Mouse (Mus musculus) E14TG2a.4 (cell line): Measurements from ENCODE around the gene Dhx34.
A peak's percentile ranks its signal among the peaks of the same experiment; 100 is the strongest.

ENCODE experiments used
- H3K27me3 ChIP-seq: 2 replicates; pipeline ENCODE4 v1.6.1; 2014; ENCODE audit warnings: low read length, control low read depth; ENCODE audit not compliant: insufficient read depth
- H3K36me3 ChIP-seq: 2 replicates; pipeline ENCODE4 v1.6.1; 2014; ENCODE audit warnings: low read length, control low read depth; ENCODE audit not compliant: insufficient read depth
- H3K4me1 ChIP-seq: replicated peaks from 2 replicates; pipeline ENCODE4 v1.6.1; 2014; ENCODE audit warnings: low read depth, low read length, control low read depth
- H3K4me3 ChIP-seq: replicated peaks from 2 replicates; pipeline ENCODE4 v1.5.1; 2014; ENCODE audit warnings: mild to moderate bottlenecking, low read length
- H3K9me3 ChIP-seq: 2 replicates; pipeline ENCODE4 v1.6.1; 2014; ENCODE audit warnings: low read length, control low read depth
- CTCF ChIP-seq: conservative IDR thresholded peaks from 2 replicates; pipeline ENCODE4 v1.5.1; 2014; ENCODE audit warnings: low read length
- NANOG ChIP-seq: IDR thresholded peaks from 2 replicates; pipeline ENCODE4 v1.6.1; 2014; ENCODE audit warnings: borderline replicate concordance, low read length, mixed read lengths
- POU5F1 ChIP-seq: IDR thresholded peaks from 2 replicates; pipeline ENCODE4 v1.6.1; 2014; ENCODE audit warnings: low read length, borderline replicate concordance

Dhx34 gene

GRCm38 (mm10) chr7:16240281-16240977, 18.6 kb upstream of the Dhx34 start:
- no peak overlapping the region for H3K4me3 ChIP-seq
- TF ChIP-seq POU5F1: no peak
- peaks cover 26% of the 10 kb centered on the region for H3K4me1 ChIP-seq
- peaks cover 9% of the 10 kb centered on the region for H3K27me3 ChIP-seq
- H3K9me3 ChIP-seq: no peaks in the 10 kb centered on the region
- H3K36me3 ChIP-seq: no peaks in the 10 kb centered on the region

GRCm38 (mm10) chr7:16239554-16239997, 17.7 kb upstream of the Dhx34 start:
- H3K4me3 ChIP-seq: no peak overlapping the region
- H3K9me3 ChIP-seq: no peaks in the 10 kb centered on the region
- peaks cover 9% of the 10 kb centered on the region for H3K27me3 ChIP-seq
- no peaks in the 10 kb centered on the region for H3K36me3 ChIP-seq
- TF ChIP-seq POU5F1 (no peak), NANOG (no peak), CTCF (no peak)
- peaks cover 26% of the 10 kb centered on the region for H3K4me1 ChIP-seq

- H3K4me3 ChIP-seq: 0 out of 2 replicates have a peak overlapping the region, but pooled peaks have one; percentile 1
- no peaks in the 10 kb centered on the region for H3K36me3 ChIP-seq
- H3K4me1 ChIP-seq: peaks cover 16% of the 10 kb centered on the region
- peaks cover 8% of the 10 kb centered on the region for H3K9me3 ChIP-seq
- TF ChIP-seq CTCF (no peak), POU5F1 (no peak), NANOG (no peak)
- peaks cover 5% of the 10 kb centered on the region; the same call in 1 of the 2 replicates for H3K27me3 ChIP-seq
Measured at GRCm38 (mm10) chr7:16229869-16230268, 8.0 kb upstream of the Dhx34 start.

- H3K4me1 ChIP-seq: peaks cover 49% of the 10 kb centered on the region
- H3K27me3 ChIP-seq: peaks cover 4% of the 10 kb centered on the region; the same call in 1 of the 2 replicates
- no peak overlapping the region for H3K4me3 ChIP-seq
- H3K9me3 ChIP-seq: no peaks in the 10 kb centered on the region
- H3K36me3 ChIP-seq: peaks cover 40% of the 10 kb centered on the region
- TF ChIP-seq NANOG (no peak), POU5F1 (no peak), CTCF (no peak; the same call in 1 of the 2 replicates)
Measured at GRCm38 (mm10) chr7:16213986-16214385, 7.9 kb downstream of the Dhx34 start.

- Histone ChIP-seq H3K36me3 (peaks cover 43% of the 10 kb centered on the region), H3K9me3 (no peaks in the 10 kb centered on the region), H3K4me1 (peaks cover 41% of the 10 kb centered on the region), H3K4me3 (peak overlapping the region; percentile 54; the same call in 1 of the 2 replicates), H3K27me3 (peaks cover 4% of the 10 kb centered on the region; the same call in 1 of the 2 replicates)
- no peak for TF ChIP-seq NANOG
Measured at GRCm38 (mm10) chr7:16213196-16213595, 8.6 kb downstream of the Dhx34 start.

- H3K27me3 ChIP-seq: peaks cover 2% of the 10 kb centered on the region; the same call in 1 of the 2 replicates
- peaks cover 28% of the 10 kb centered on the region for H3K4me1 ChIP-seq
- no peak overlapping the region for H3K4me3 ChIP-seq
- peaks cover 37% of the 10 kb centered on the region for H3K36me3 ChIP-seq
- no peak for TF ChIP-seq POU5F1
- no peaks in the 10 kb centered on the region for H3K9me3 ChIP-seq
Measured at GRCm38 (mm10) chr7:16210862-16211365, 10.9 kb downstream of the Dhx34 start.

- Histone ChIP-seq H3K4me3 (no peak overlapping the region), H3K36me3 (peaks cover 19% of the 10 kb centered on the region), H3K4me1 (peaks cover 26% of the 10 kb centered on the region), H3K27me3 (0 out of 2 replicates have a peak, but pooled peaks cover 3% of the 10 kb centered on the region), H3K9me3 (no peaks in the 10 kb centered on the region)
- no peak for TF ChIP-seq POU5F1
- TF ChIP-seq CTCF: no peak
- no peak for TF ChIP-seq NANOG
Measured at GRCm38 (mm10) chr7:16208781-16209665, 12.8 kb downstream of the Dhx34 start.

- TF ChIP-seq CTCF: no peak
- TF ChIP-seq NANOG: no peak
- TF ChIP-seq POU5F1: no peak
- H3K9me3 ChIP-seq: no peaks in the 10 kb centered on the region
- H3K36me3 ChIP-seq: peaks cover 20% of the 10 kb centered on the region
Measured at GRCm38 (mm10) chr7:16207496-16207895, 14.3 kb downstream of the Dhx34 start.

GRCm38 (mm10) chr7:16207076-16207475, 14.8 kb downstream of the Dhx34 start:
- H3K4me1 ChIP-seq: peaks cover 23% of the 10 kb centered on the region
- H3K4me3 ChIP-seq: no peak overlapping the region
- TF ChIP-seq POU5F1 (no peak), NANOG (no peak), CTCF (no peak)
- H3K27me3 ChIP-seq: 0 out of 2 replicates have a peak, but pooled peaks cover 3% of the 10 kb centered on the region
- no peaks in the 10 kb centered on the region for H3K9me3 ChIP-seq
- H3K36me3 ChIP-seq: peaks cover 21% of the 10 kb centered on the region

More at GRCm38 (mm10) chr7:16207496-16207895, 14.3 kb downstream of the Dhx34 start:
- Histone ChIP-seq H3K4me3 (no peak overlapping the region), H3K27me3 (0 out of 2 replicates have a peak, but pooled peaks cover 3% of the 10 kb centered on the region), H3K4me1 (peaks cover 23% of the 10 kb centered on the region)
